Mouse (Mus musculus): ENCODE data around the gene Drc3.

DNA sequence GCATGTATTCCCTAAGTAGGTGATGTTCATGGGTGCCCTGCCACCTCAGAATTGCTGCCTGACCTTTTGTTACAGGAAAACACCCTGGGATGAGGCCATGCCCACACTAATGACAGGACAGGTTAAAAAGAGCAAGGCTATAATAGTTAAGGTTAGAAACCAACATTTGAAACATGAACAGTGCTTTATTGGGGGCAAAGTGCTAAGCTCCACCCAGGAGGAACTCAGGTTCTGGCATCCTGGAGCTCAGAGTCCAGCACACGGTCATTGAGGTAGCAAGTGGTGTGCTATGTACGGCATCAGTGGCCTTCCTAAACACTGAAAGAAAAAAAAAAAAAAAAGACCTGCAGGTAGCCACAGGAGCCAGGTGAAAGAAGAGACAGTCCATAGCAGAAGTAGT, 34.8 kb downstream of the Drc3 start:
- TF ChIP-seq CTCF (IDR thresholded peaks at IDR 0.05; ENCODE audit: extremely low read depth, insufficient read length, insufficient replicate concordance, low read depth, low read length) (no peak), POLR2A (IDR thresholded peaks at IDR 0.05; ENCODE audit: low read depth, low read length) (no peak)

All from small intestine, adult 2 months (tissue).